Mouse (Mus musculus) MEL (cell line): ENCODE measurements at regions not wholly inside any gene's neighbourhood (a gene's known extent, or its start where the extent isn't known, plus 50 kb on each side); places are given as distances from the start of the nearest gene placed in this dataset.

ENCODE experiments used
- DNase-seq: peaks from one replicate; pipeline ENCODE4 v3.0.0; 2011; ENCODE audit warnings: low read depth, low spot score
- H3K27ac ChIP-seq: 2 replicates; pipeline ENCODE4 v1.5.1; 2012; ENCODE audit warnings: low read depth, mild to moderate bottlenecking, control low read depth, low read length, moderate library complexity; ENCODE audit not compliant: control insufficient read depth
- H3K27me3 ChIP-seq, 2 experiments: fragments of 150-350 bp in 1 of 2; sonication (generic) in 1 of 2; 2 replicates each; pipeline ENCODE4 v1.6.1; 2012; ENCODE audit warnings: low read length in 2 of 2, mild to moderate bottlenecking in 2 of 2, improper control_type of control experiment in 1 of 2, moderate library complexity in 1 of 2; ENCODE audit not compliant: insufficient read depth in 2 of 2, control insufficient read depth in 1 of 2
- H3K36me3 ChIP-seq, 2 experiments: 2 replicates each; pipeline ENCODE4 v1.6.1; 2012 to 2014; ENCODE audit warnings: low read length in 2 of 2, improper control_type of control experiment in 1 of 2, inconsistent platforms in 1 of 2, mild to moderate bottlenecking in 1 of 2; ENCODE audit not compliant: insufficient read depth in 2 of 2, control insufficient read depth in 1 of 2
- H3K4me1 ChIP-seq, 2 experiments: fragments of 150-350 bp in 1 of 2; sonication (generic) in 1 of 2; 2 replicates each; pipeline ENCODE4 v1.6.1; 2012; ENCODE audit warnings: low read length in 2 of 2, improper control_type of control experiment in 1 of 2, mild to moderate bottlenecking in 1 of 2; ENCODE audit not compliant: insufficient read depth in 2 of 2, control insufficient read depth in 1 of 2
- H3K4me3 ChIP-seq, 2 experiments: fragments of 150-350 bp in 1 of 2; sonication (generic) in 1 of 2; 2 replicates each; pipeline ENCODE4 v1.5.1; 2012; ENCODE audit warnings: low read depth in 2 of 2, low read length in 2 of 2, mild to moderate bottlenecking in 2 of 2, moderate library complexity in 2 of 2, control low read depth in 1 of 2, improper control_type of control experiment in 1 of 2; ENCODE audit not compliant: control insufficient read depth in 1 of 2, insufficient read depth in 1 of 2
- H3K79me2 ChIP-seq: 2 replicates; pipeline ENCODE4 v1.6.1; 2012; ENCODE audit warnings: mild to moderate bottlenecking, low read length, moderate library complexity; ENCODE audit not compliant: control insufficient read depth, poor library complexity, insufficient read depth
- H3K9ac ChIP-seq: 2 replicates; pipeline ENCODE4 v1.6.1; 2012; ENCODE audit warnings: low read depth, mild to moderate bottlenecking, control low read depth, low read length, moderate library complexity; ENCODE audit not compliant: control insufficient read depth, poor library complexity, severe bottlenecking
- H3K9me3 ChIP-seq: fragments of 150-350 bp; sonication (generic); replicated peaks from 2 replicates; pipeline ENCODE4 v1.6.1; 2012; ENCODE audit warnings: mild to moderate bottlenecking, low read length, improper control_type of control experiment, moderate library complexity; ENCODE audit not compliant: insufficient read depth
- BHLHE40 ChIP-seq: IDR thresholded peaks from 2 replicates; pipeline ENCODE4 v1.6.1; 2012; ENCODE audit warnings: low read depth, mild to moderate bottlenecking, inconsistent platforms, low read length, improper control_type of control experiment, borderline replicate concordance
- CHD1 ChIP-seq: IDR thresholded peaks from 2 replicates; pipeline ENCODE4 v1.6.1; 2012; ENCODE audit warnings: low read depth, mild to moderate bottlenecking, inconsistent platforms, low read length, improper control_type of control experiment
- EP300 ChIP-seq, 2 experiments: IDR thresholded peaks; 2 replicates each; pipeline ENCODE4 v1.6.1; 2011; ENCODE audit warnings: improper control_type of control experiment in 2 of 2, low read length in 2 of 2, low read depth in 1 of 2, mild to moderate bottlenecking in 1 of 2
- ETS1 ChIP-seq: IDR thresholded peaks from 2 replicates; pipeline ENCODE4 v1.6.1; 2012; ENCODE audit warnings: low read depth, mild to moderate bottlenecking, inconsistent platforms, low read length, improper control_type of control experiment, moderate library complexity
- GABPA ChIP-seq: IDR thresholded peaks from 2 replicates; pipeline ENCODE4 v1.6.1; 2012; ENCODE audit warnings: low read depth, mild to moderate bottlenecking, inconsistent platforms, low read length, improper control_type of control experiment, moderate library complexity
- GATA1 ChIP-seq: IDR thresholded peaks from 2 replicates; pipeline ENCODE4 v1.6.1; 2011; ENCODE audit warnings: low read depth, low read length, improper control_type of control experiment
- HCFC1 ChIP-seq: IDR thresholded peaks from 2 replicates; pipeline ENCODE4 v1.6.1; 2012; ENCODE audit warnings: low read depth, mild to moderate bottlenecking, inconsistent platforms, low read length, improper control_type of control experiment, moderate library complexity
- MAX ChIP-seq: IDR thresholded peaks from 2 replicates; pipeline ENCODE4 v1.6.1; 2011; ENCODE audit warnings: low read length, improper control_type of control experiment
- MYC ChIP-seq: IDR thresholded peaks from 2 replicates; pipeline ENCODE4 v1.6.1; 2011; ENCODE audit warnings: low read depth, mild to moderate bottlenecking, low read length, improper control_type of control experiment, moderate library complexity
- POLR2A ChIP-seq, 2 experiments: IDR thresholded peaks; 2 replicates each; pipeline ENCODE4 v1.6.1; 2011 to 2012; ENCODE audit warnings: low read length in 2 of 2, mild to moderate bottlenecking in 2 of 2, control low read depth in 1 of 2, improper control_type of control experiment in 1 of 2, low read depth in 1 of 2, moderate library complexity in 1 of 2; ENCODE audit not compliant: control insufficient read depth in 1 of 2, insufficient read depth in 1 of 2, poor library complexity in 1 of 2
- POLR2AphosphoS5 ChIP-seq: IDR thresholded peaks from 2 replicates; pipeline ENCODE4 v1.6.1; 2012; ENCODE audit warnings: low read depth, borderline replicate concordance, mild to moderate bottlenecking, inconsistent platforms, low read length, moderate library complexity, mixed read lengths
- TCF12 ChIP-seq: IDR thresholded peaks from 2 replicates; pipeline ENCODE4 v1.6.1; 2014; ENCODE audit warnings: low read depth, mild to moderate bottlenecking, inconsistent platforms, low read length, improper control_type of control experiment, moderate library complexity
- UBTF ChIP-seq: IDR thresholded peaks from 2 replicates; pipeline ENCODE4 v1.6.1; 2012; ENCODE audit warnings: low read depth, mild to moderate bottlenecking, inconsistent platforms, low read length, improper control_type of control experiment, moderate library complexity, borderline replicate concordance; ENCODE audit not compliant: insufficient read depth
- USF2 ChIP-seq, 2 experiments: IDR thresholded peaks; 2 replicates each; pipeline ENCODE4 v1.6.1; 2011 to 2012; ENCODE audit warnings: improper control_type of control experiment in 2 of 2, low read length in 2 of 2, borderline replicate concordance in 1 of 2, inconsistent platforms in 1 of 2, low read depth in 1 of 2, mild to moderate bottlenecking in 1 of 2; ENCODE audit not compliant: insufficient read depth in 1 of 2
- ZC3H11A ChIP-seq: IDR thresholded peaks from 2 replicates; pipeline ENCODE4 v1.6.1; 2012; ENCODE audit warnings: low read depth, mild to moderate bottlenecking, inconsistent platforms, low read length, improper control_type of control experiment
- ZKSCAN1 ChIP-seq: IDR thresholded peaks from 2 replicates; pipeline ENCODE4 v1.6.1; 2012; ENCODE audit warnings: low read depth, mild to moderate bottlenecking, inconsistent platforms, low read length, improper control_type of control experiment, moderate library complexity
- ZMIZ1 ChIP-seq: IDR thresholded peaks from 2 replicates; pipeline ENCODE4 v1.6.1; 2012; ENCODE audit warnings: low read depth, mild to moderate bottlenecking, inconsistent platforms, low read length, improper control_type of control experiment, moderate library complexity

DNA sequence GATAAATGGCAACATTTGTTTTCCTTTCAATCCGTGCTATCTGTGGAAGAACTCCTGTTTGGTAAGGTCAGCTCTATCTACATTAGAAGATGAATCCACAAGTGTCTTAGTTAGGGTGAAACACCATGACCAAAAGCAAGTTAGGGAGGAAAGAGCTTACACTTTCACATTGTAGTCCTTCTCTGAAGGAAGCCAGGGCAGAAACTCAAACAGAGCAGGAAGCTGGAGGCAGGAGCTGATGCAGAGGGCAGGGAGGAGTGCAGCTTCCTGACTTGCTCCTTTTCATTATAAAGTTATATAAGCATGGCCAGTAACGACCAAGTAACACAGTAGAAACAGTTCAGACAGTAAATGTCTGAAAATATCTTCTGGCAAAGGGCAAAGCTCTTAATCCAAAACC lies 117.9 kb upstream of the Gnao1 start:
- H3K79me2 ChIP-seq = no peaks in the 10 kb centered on the region
- no peaks in the 10 kb centered on the region; the same call in 1 of the 2 replicates for H3K9me3 ChIP-seq
- DNase-seq = no peak
- TF ChIP-seq HCFC1 (no peak), GATA1 (no peak), BHLHE40 (no peak), ETS1 (no peak), TCF12 (no peak), POLR2AphosphoS5 (no peak), POLR2A (IDR thresholded peaks at IDR 0.05; ENCODE audit: control insufficient read depth in 1 of 2, insufficient read depth in 1 of 2, low read depth in 1 of 2, low read length in 2 of 2, poor library complexity in 1 of 2) (no peak), MYC (no peak), UBTF (no peak), GABPA (no peak)
- TF ChIP-seq, all 39 proteins: peak for 0
- Histone ChIP-seq H3K4me3 (no peak overlapping the region), H3K9ac (no peak overlapping the region), H3K4me1 (no peaks in the 10 kb centered on the region), H3K36me3 (no peaks in the 10 kb centered on the region), H3K27ac (no peak overlapping the region), H3K27me3 (no peaks in the 10 kb centered on the region)

DNA sequence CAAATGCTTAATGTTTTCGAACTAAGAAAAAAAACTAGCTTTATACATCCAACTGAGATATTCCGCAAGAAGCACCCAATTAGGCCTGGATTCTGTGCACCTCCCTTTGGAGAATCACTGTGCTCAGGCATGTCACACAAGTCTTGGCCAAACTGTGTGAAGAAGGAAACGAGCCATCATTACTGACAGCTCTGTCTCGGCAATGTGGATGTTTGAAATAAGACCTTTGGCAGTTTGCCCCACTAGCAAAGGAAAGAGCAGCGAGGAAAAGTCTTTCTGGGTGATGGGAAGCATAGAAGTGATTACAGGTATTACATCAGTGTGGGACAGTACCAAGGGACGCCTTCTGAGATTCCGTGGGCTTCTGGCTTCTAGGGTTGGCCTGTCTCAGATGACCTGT lies 112.6 kb upstream of the Gnao1 start:
- H3K4me1 ChIP-seq = no peaks in the 10 kb centered on the region
- DNase-seq = no peak
- no peak overlapping the region for H3K27ac ChIP-seq
- no peak overlapping the region for H3K4me3 ChIP-seq
- H3K27me3 ChIP-seq = no peaks in the 10 kb centered on the region
- no peaks in the 10 kb centered on the region for H3K9me3 ChIP-seq
- no peaks in the 10 kb centered on the region for H3K79me2 ChIP-seq
- TF ChIP-seq MAX (no peak), BHLHE40 (no peak), ZC3H11A (no peak), CHD1 (no peak), USF2 (IDR thresholded peaks at IDR 0.05; ENCODE audit: borderline replicate concordance in 1 of 2, insufficient read depth in 1 of 2, low read depth in 1 of 2, low read length in 2 of 2) (no peak), ZMIZ1 (no peak), EP300 (IDR thresholded peaks at IDR 0.05; ENCODE audit: low read depth in 1 of 2, low read length in 2 of 2) (no peak), ZKSCAN1 (no peak)
- TF ChIP-seq, all 39 proteins: peak for 0
- Histone ChIP-seq H3K36me3 (no peaks in the 10 kb centered on the region), H3K9ac (no peak overlapping the region)
